Mouse (Mus musculus) hematopoietic multipotent progenitor cell, adult 10-12 weeks (in vitro differentiated cells): ENCODE data around the gene Ifi214. TPM values are rescaled to one million over a fixed set of nuclear protein-coding genes. Genes with fewer than 3 reads are reported as not detected.

Experiments
- polyA plus RNA-seq: library from polyadenylated mRNA; stranded (reverse); fragments of >175 nt; gene quantifications from 2 replicates; pipeline ENCODE4 v1.2.3, GENCODE M21; 2012; ENCODE audit warnings: low replicate concordance

Ifi214 gene
- 1.1 and 3.0 TPM in 2 replicates for polyA plus RNA-seq

DNA sequence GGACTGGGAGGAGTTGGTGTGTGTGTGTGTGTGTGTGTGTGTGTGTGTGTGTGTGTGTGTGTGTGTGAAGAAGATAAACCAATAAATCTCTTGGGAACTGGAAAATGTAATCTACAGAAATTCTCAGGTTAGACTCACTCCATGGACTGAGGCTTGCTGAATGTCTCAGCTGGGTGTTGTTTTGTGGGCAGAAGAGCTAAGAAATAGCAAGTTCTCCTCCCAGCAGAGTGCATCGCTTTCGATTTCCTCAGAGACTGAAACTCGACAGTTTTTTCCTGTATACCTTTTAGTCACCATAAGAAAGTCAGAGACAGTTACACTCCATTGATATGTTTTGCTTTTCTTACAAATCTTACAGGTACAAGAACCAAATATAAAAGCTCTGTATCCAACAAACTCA lies at the start of gene Ifi214:
TSS of gene Ifi214 (minus strand) at position 167 of the 400 bp plus-strand sequence.

DNA sequence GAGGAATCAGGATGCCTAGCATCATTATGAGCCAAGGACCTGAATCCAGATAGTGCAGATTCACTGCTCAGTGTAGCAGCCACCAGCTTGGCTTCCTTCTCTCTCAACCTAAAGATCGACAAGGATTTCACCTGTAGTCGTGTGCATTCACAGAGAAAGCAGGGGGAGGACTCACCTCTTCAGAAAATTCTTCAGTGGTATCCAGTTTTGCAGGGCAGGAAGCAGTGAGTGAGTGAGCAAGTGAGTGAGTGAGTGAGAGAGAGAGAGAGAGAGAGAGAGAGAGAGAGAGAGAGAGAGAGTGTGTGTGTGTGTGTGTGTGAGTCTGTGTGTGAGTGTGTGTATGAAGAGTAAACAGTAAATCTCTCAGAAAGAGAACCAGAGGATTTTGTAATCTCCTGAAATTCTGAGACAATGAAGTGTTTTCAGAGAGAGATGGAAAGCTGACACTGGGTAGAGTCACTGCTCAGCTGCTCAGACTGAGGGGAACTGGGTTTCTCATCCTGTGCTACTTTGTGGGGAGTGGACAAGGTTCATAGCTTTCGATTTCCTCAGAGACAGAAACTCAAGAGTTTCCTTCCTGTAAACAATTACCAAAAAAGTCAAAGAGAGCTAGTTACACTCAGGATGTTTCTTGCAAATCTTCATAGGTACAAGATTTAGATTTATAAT lies 44.8 kb downstream of the Ifi214 start, which contains the start of gene Ifi206:
TSS of gene Ifi206 (minus strand) at position 230 of the 669 bp plus-strand sequence.

Other genes starting within 250 kb of the Ifi214 start
- 0.12 and 2.1 TPM in 2 replicates for gene Ackr1, start 202.2 kb downstream of the Ifi214 start, polyA plus RNA-seq
- gene Aim2, start 185.1 kb downstream of the Ifi214 start, polyA plus RNA-seq: 3.6 and 7.1 TPM in 2 replicates
- gene Cadm3, start 168.3 kb downstream of the Ifi214 start, polyA plus RNA-seq: 1.6 and 7.1 TPM in 2 replicates
- 0.43 and 0.98 TPM in 2 replicates for gene Ifi206, start 44.9 kb downstream of the Ifi214 start, polyA plus RNA-seq
- 0.13 and 0.17 TPM in 2 replicates for gene Ifi213, start 63.3 kb upstream of the Ifi214 start, polyA plus RNA-seq
- 0.62 and 5.1 TPM in 2 replicates for gene Ifi209, start 95.0 kb upstream of the Ifi214 start, polyA plus RNA-seq
- gene Ifi208, start 137.7 kb upstream of the Ifi214 start, polyA plus RNA-seq: 1.4 and 2.0 TPM in 2 replicates
- 0.62 and 1.4 TPM in 2 replicates for gene Ifi207, start 205.8 kb upstream of the Ifi214 start, polyA plus RNA-seq
- gene Ifi204, start 231.0 kb upstream of the Ifi214 start, polyA plus RNA-seq: 0.26 and 1.6 TPM in 2 replicates